Mouse (Mus musculus): ENCODE measurements around the gene Olfr1535. TPM values are rescaled to one million over a fixed set of nuclear protein-coding genes. Genes with fewer than 3 reads are reported as not detected.

Gene Olfr1535
- polyA plus RNA-seq, 1 experiment from 2014 or later: not detected

DNA sequence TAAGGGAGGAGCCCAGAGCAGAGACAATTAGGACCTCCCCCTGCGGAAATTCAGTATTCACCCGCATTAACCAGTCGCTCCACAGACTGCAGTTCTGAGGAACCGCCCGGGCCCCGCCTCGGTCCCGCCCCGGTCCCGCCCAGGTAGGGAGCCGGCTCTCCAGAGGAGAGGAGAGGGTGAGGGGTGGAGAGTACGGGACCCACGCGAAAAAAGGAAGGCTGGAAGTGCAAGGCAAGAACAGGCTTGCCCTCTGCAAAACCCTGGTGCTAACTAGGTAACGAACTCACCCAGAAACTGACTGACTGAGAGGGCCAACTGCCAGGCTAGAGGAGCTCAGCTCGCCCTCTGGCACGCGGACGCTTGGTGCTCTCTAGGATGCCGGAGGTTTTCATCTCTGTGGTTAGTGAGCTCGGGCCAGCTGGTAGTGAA lies 53.5 kb downstream of the Olfr1535 start:
- peak; percentile 99 for ATAC-seq (replicated peaks; ENCODE audit: insufficient number of reproducible peaks, low FRiP score, low TSS enrichment)
- Histone ChIP-seq H3K36me3 (ENCODE audit: control insufficient read depth, insufficient read depth, low read length) (no peaks in the 10 kb centered on the region), H3K9me3 (replicated peaks; ENCODE audit: control insufficient read depth, low read length) (no peaks in the 10 kb centered on the region), H3K4me3 (ENCODE audit: low read depth, low read length) (peak overlapping the region; percentile 70), H3K9ac (ENCODE audit: low read depth, low read length) (peak overlapping the region; percentile 82), H3K4me1 (ENCODE audit: control insufficient read depth, insufficient read depth, low read length) (no peaks in the 10 kb centered on the region), H3K27ac (ENCODE audit: low read depth, low read length) (peak overlapping the region; percentile 86), H3K4me2 (peak overlapping the region; percentile 70), H3K27me3 (ENCODE audit: control insufficient read depth, insufficient read depth, low read length) (no peaks in the 10 kb centered on the region)
- WGBS (ENCODE audit: insufficient replicate concordance): under 1% methylated on average over 21 of the region's 21 CpGs

Other genes starting within 250 kb of the Olfr1535 start
- gene Gpx6, start 247.8 kb downstream of the Olfr1535 start, polyA plus RNA-seq (2014; fragmentation: Nextera tagmentation; extraction: Ambion mirVana): not detected in 2 replicates
- gene Olfr1367, start 213.0 kb downstream of the Olfr1535 start, polyA plus RNA-seq (2014; fragmentation: Nextera tagmentation; extraction: Ambion mirVana): not detected in 2 replicates
- 9.3 and 9.9 TPM in 2 replicates for gene Zscan12, start 197.1 kb downstream of the Olfr1535 start, polyA plus RNA-seq (2014; fragmentation: Nextera tagmentation; extraction: Ambion mirVana)
- 69.5 and 71.3 TPM in 2 replicates for gene Zkscan3, start 157.1 kb downstream of the Olfr1535 start, polyA plus RNA-seq (2014; fragmentation: Nextera tagmentation; extraction: Ambion mirVana)
- gene Pgbd1, start 118.8 kb downstream of the Olfr1535 start, polyA plus RNA-seq (2014; fragmentation: Nextera tagmentation; extraction: Ambion mirVana): 2.3 and 3.6 TPM in 2 replicates
- 20.3 and 26.7 TPM in 2 replicates for gene Zscan26, start 106.2 kb downstream of the Olfr1535 start, polyA plus RNA-seq (2014; fragmentation: Nextera tagmentation; extraction: Ambion mirVana)
- gene Nkapl, start 91.4 kb downstream of the Olfr1535 start, polyA plus RNA-seq (2014; fragmentation: Nextera tagmentation; extraction: Ambion mirVana): 2.0 and 2.6 TPM in 2 replicates
- gene Zkscan4, start 81.0 kb downstream of the Olfr1535 start, polyA plus RNA-seq (2014; fragmentation: Nextera tagmentation; extraction: Ambion mirVana): 1.2 and 1.8 TPM in 2 replicates
- not detected in 2 replicates for gene Gm10065, start 80.5 kb downstream of the Olfr1535 start, polyA plus RNA-seq (2014; fragmentation: Nextera tagmentation; extraction: Ambion mirVana)
- 0.14 and 0.46 TPM in 2 replicates for gene AK157302, start 64.7 kb downstream of the Olfr1535 start, polyA plus RNA-seq (2014; fragmentation: Nextera tagmentation; extraction: Ambion mirVana)
- gene Gm11273, start 58.5 kb downstream of the Olfr1535 start, polyA plus RNA-seq (2014; fragmentation: Nextera tagmentation; extraction: Ambion mirVana): 7.4 and 8.5 TPM in 2 replicates
- gene Zkscan8, start 28.8 kb downstream of the Olfr1535 start, polyA plus RNA-seq (2014; fragmentation: Nextera tagmentation; extraction: Ambion mirVana): 6.4 and 6.5 TPM in 2 replicates
- gene Olfr1366, start 17.1 kb downstream of the Olfr1535 start, polyA plus RNA-seq (2014; fragmentation: Nextera tagmentation; extraction: Ambion mirVana): 0.14 and 0.15 TPM in 2 replicates
- not detected in 2 replicates for gene Olfr1364, start 21.9 kb upstream of the Olfr1535 start, polyA plus RNA-seq (2014; fragmentation: Nextera tagmentation; extraction: Ambion mirVana)
- not detected in 2 replicates for gene Olfr1362, start 54.1 kb upstream of the Olfr1535 start, polyA plus RNA-seq (2014; fragmentation: Nextera tagmentation; extraction: Ambion mirVana)
- not detected in 2 replicates for gene Olfr11, start 82.6 kb upstream of the Olfr1535 start, polyA plus RNA-seq (2014; fragmentation: Nextera tagmentation; extraction: Ambion mirVana)
- gene Olfr1361, start 103.5 kb upstream of the Olfr1535 start, polyA plus RNA-seq (2014; fragmentation: Nextera tagmentation; extraction: Ambion mirVana): not detected in 2 replicates
- gene Olfr1360, start 117.5 kb upstream of the Olfr1535 start, polyA plus RNA-seq (2014; fragmentation: Nextera tagmentation; extraction: Ambion mirVana): not detected in 2 replicates
- not detected in 2 replicates for gene Olfr1359, start 138.2 kb upstream of the Olfr1535 start, polyA plus RNA-seq (2014; fragmentation: Nextera tagmentation; extraction: Ambion mirVana)
- not detected in 2 replicates for gene Hist1h2bl, start 156.2 kb upstream of the Olfr1535 start, polyA plus RNA-seq (2014; fragmentation: Nextera tagmentation; extraction: Ambion mirVana)
- 6.5 and 8.4 TPM in 2 replicates for gene Hist1h2ai, start 156.5 kb upstream of the Olfr1535 start, polyA plus RNA-seq (2014; fragmentation: Nextera tagmentation; extraction: Ambion mirVana)
- gene Hist1h3h, start 157.8 kb upstream of the Olfr1535 start, polyA plus RNA-seq (2014; fragmentation: Nextera tagmentation; extraction: Ambion mirVana): 4.4 TPM in 1 of 2 replicates, not detected in the other
- 1.4 and 1.6 TPM in 2 replicates for gene Hist1h2bm, start 162.2 kb upstream of the Olfr1535 start, polyA plus RNA-seq (2014; fragmentation: Nextera tagmentation; extraction: Ambion mirVana)
- gene Hist1h4j, start 175.2 kb upstream of the Olfr1535 start, polyA plus RNA-seq (2014; fragmentation: Nextera tagmentation; extraction: Ambion mirVana): 0.79 and 1.1 TPM in 2 replicates
- gene Hist1h4k, start 190.6 kb upstream of the Olfr1535 start, polyA plus RNA-seq (2014; fragmentation: Nextera tagmentation; extraction: Ambion mirVana): 3.0 TPM in 1 of 2 replicates, not detected in the other
- 3.1 and 4.2 TPM in 2 replicates for gene Hist1h2ak, start 193.9 kb upstream of the Olfr1535 start, polyA plus RNA-seq (2014; fragmentation: Nextera tagmentation; extraction: Ambion mirVana)
- 1.6 and 2.0 TPM in 2 replicates for gene Hist1h2bn, start 194.2 kb upstream of the Olfr1535 start, polyA plus RNA-seq (2014; fragmentation: Nextera tagmentation; extraction: Ambion mirVana)
- gene Hist1h1b, start 220.7 kb upstream of the Olfr1535 start, polyA plus RNA-seq (2014; fragmentation: Nextera tagmentation; extraction: Ambion mirVana): 5.9 and 10.8 TPM in 2 replicates
- gene Hist1h3i, start 223.5 kb upstream of the Olfr1535 start, polyA plus RNA-seq (2014; fragmentation: Nextera tagmentation; extraction: Ambion mirVana): 107 and 123 TPM in 2 replicates
- 3.3 and 6.2 TPM in 2 replicates for gene Hist1h2an, start 227.3 kb upstream of the Olfr1535 start, polyA plus RNA-seq (2014; fragmentation: Nextera tagmentation; extraction: Ambion mirVana)
- gene Hist1h2bp, start 227.6 kb upstream of the Olfr1535 start, polyA plus RNA-seq (2014; fragmentation: Nextera tagmentation; extraction: Ambion mirVana): 1.5 TPM in 1 of 2 replicates, not detected in the other

Data from heart, embryonic 11.5 days (tissue).